Mouse (Mus musculus) thymus, postnatal 36 days (tissue): ENCODE data around the gene Plg.

Experiments
- DNase-seq, 2 experiments: peaks; one replicate each; pipeline ENCODE4 v3.0.0; 2022; ENCODE audit warnings: mixed read lengths in 2 of 2

Plg gene

GRCm38 (mm10) chr17:12377981-12378705, at the start of gene Plg:
Plg (plus strand) TSS chr17:12378608.
- DNase-seq, result no peak

GRCm38 (mm10) chr17:12335115-12335514, 43.3 kb upstream of the Plg start:
- DNase-seq, result no peak

GRCm38 (mm10) chr17:12336073-12336868, 42.1 kb upstream of the Plg start:
- no peak for DNase-seq

GRCm38 (mm10) chr17:12337156-12337555, 41.3 kb upstream of the Plg start:
- no peak for DNase-seq

- DNase-seq, result no peak
Observed at GRCm38 (mm10) chr17:12343702-12344376, 34.6 kb upstream of the Plg start.

- DNase-seq, result no peak
Observed at GRCm38 (mm10) chr17:12347462-12347861, 30.9 kb upstream of the Plg start.

GRCm38 (mm10) chr17:12351564-12351963, 26.8 kb upstream of the Plg start:
- no peak for DNase-seq

- DNase-seq, result no peak
Observed at GRCm38 (mm10) chr17:12352781-12353180, 25.6 kb upstream of the Plg start.

- DNase-seq, result no peak
Observed at GRCm38 (mm10) chr17:12359876-12360275, 18.5 kb upstream of the Plg start.

- DNase-seq, result no peak
Observed at GRCm38 (mm10) chr17:12363601-12364425, 14.6 kb upstream of the Plg start.

GRCm38 (mm10) chr17:12364426-12364735, 14.0 kb upstream of the Plg start:
- DNase-seq, result peak; percentile 9 to 16

- DNase-seq, result peak; percentile 56 to 59
Observed at GRCm38 (mm10) chr17:12367373-12367930, 11.0 kb upstream of the Plg start.

- no peak for DNase-seq
Observed at GRCm38 (mm10) chr17:12369393-12369792, 9.0 kb upstream of the Plg start.

- no peak for DNase-seq
Observed at GRCm38 (mm10) chr17:12370289-12370688, 8.1 kb upstream of the Plg start.

- DNase-seq, result peak; percentile 13 to 30
Observed at GRCm38 (mm10) chr17:12371310-12371925, 7.0 kb upstream of the Plg start.

GRCm38 (mm10) chr17:12372021-12372420, 6.4 kb upstream of the Plg start:
- peak; percentile 64 to 71 for DNase-seq

GRCm38 (mm10) chr17:12373601-12374144, 4.7 kb upstream of the Plg start:
- no peak for DNase-seq

GRCm38 (mm10) chr17:12380287-12380686, 1.9 kb downstream of the Plg start:
- DNase-seq, result no peak

- no peak for DNase-seq
Observed at GRCm38 (mm10) chr17:12381579-12381978, 3.2 kb downstream of the Plg start.

GRCm38 (mm10) chr17:12382531-12382930, 4.1 kb downstream of the Plg start:
- DNase-seq, result no peak

- no peak for DNase-seq
Observed at GRCm38 (mm10) chr17:12385049-12385794, 6.8 kb downstream of the Plg start.
